9 mouse cellular contexts compared by ENCODE assay signal in the genomic region with DNA sequence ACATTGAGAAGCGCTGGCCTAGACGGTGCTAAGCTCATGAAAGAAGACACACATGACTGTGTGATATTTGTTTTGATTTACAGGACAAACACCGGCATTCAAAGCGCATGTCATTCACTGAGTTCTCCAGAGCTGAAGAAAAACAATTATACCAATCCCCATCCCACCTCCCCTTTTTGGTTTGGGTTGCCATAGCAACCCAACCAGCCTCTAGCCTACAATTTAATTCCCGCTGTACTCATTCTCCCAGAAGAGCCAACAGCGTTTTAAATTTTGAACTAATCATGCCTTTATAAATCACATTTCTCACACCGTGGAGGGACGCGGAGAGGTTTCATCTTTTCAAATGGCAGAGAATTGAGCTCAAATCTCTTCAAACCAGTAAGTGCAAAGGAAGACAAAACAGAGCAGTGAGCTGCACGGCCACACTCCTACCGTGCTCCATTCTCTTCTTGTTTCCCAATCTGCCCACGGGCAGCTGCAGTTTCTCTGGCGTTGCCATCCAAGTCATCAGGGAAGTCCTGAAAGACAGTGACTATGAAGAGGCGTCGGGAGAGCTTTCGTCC. TPM values are rescaled to one million over a fixed set of nuclear protein-coding genes. Genes with fewer than 3 reads are reported as not detected.
A peak's percentile ranks its signal among the peaks of the same experiment; 100 is the strongest.
DNase-seq lines count a peak whose midpoint lies in the region; TF ChIP-seq lines count a peak whose summit lies in the region.
"Had no signal": no experiment of that assay in that cellular context is flagged by ENCODE, and none has a peak within 500 bp of the region (broad histone marks: within the 10 kb centered on the region; RNA-seq: fewer than 3 reads in every experiment).

No protein-coding gene starts in this region.

- peak; percentile 26 to 42 for DNase-seq in cerebellum, postnatal 14 days
- DNase-seq in cerebellum, postnatal 36 days: no peak
- peak; percentile 18 to 34 for DNase-seq in frontal cortex, postnatal 36 days (ENCODE audit: low spot score in 2 of 2)
- DNase-seq in left cerebral cortex, postnatal 36 days (ENCODE audit: low spot score in 2 of 2): peak; percentile 15 to 23
- DNase-seq in retina, postnatal 7 days (ENCODE audit: low read depth, low spot score): peak; percentile 23
- DNase-seq in kidney, adult 2 months: no peak
- no peak for DNase-seq in spleen, adult 18-20 months
- no peak for DNase-seq in kidney, postnatal 25 days

- intact Hi-C loops in left cerebral cortex, postnatal 36 days (cut with DNase I): no loop called here

- TF ChIP-seq CTCF in kidney, adult 2 months (conservative IDR thresholded peaks at IDR 0.05; ENCODE audit: insufficient read depth, insufficient read length, low read depth, low read length): no peak

- 71% methylated on average over 16 of the region's 16 CpGs for WGBS in kidney, adult 2 months

- TF ChIP-seq POLR2A in kidney, adult 2 months (IDR thresholded peaks at IDR 0.05; ENCODE audit: low read depth, low read length): no peak

- no peaks in the 10 kb centered on the region for H3K36me3 ChIP-seq in kidney, adult 2 months (ENCODE audit: control insufficient read depth, insufficient read depth, low read length)
- H3K36me3 ChIP-seq: limb, embryonic 15.5 days had no signal

- no peaks in the 10 kb centered on the region for H3K27me3 ChIP-seq in kidney, adult 2 months (replicated peaks; ENCODE audit: control insufficient read depth, insufficient read depth, low read length)
- H3K27me3 ChIP-seq: limb, embryonic 15.5 days had no signal

- no peak overlapping the region for H3K4me3 ChIP-seq in kidney, adult 2 months (ENCODE audit: insufficient read depth, low read depth, low read length)
- H3K4me3 ChIP-seq: limb, embryonic 15.5 days had no signal

- no peaks in the 10 kb centered on the region; the same call in 1 of the 2 replicates for H3K4me1 ChIP-seq in kidney, adult 2 months (ENCODE audit: control insufficient read depth, insufficient read depth, low read length)
- H3K4me1 ChIP-seq: limb, embryonic 15.5 days had no signal

- no peak overlapping the region for H3K27ac ChIP-seq in kidney, adult 2 months (ENCODE audit: insufficient read depth, low read depth, low read length)
- H3K27ac ChIP-seq: limb, embryonic 15.5 days had no signal

RNA-seq across cellular contexts. Expression of a gene that starts 6.5 kb away (rescaled TPM):
- total RNA-seq in left cerebral cortex, postnatal 36 days (2021): 1 to 10 TPM; 1.0 to 1.4 TPM
- 0.14 and 0.15 TPM in 2 replicates for polyA plus RNA-seq in kidney, adult 2 months (2012; rRNA removed)

RNA-seq across cellular contexts. Expression of a gene that starts 18.8 kb away (rescaled TPM):
- 10 to 100 TPM; 37.5 to 41.3 TPM for total RNA-seq in left cerebral cortex, postnatal 36 days (2021)
- 4.5 and 5.0 TPM in 2 replicates for polyA plus RNA-seq in kidney, adult 2 months (2012; rRNA removed)

RNA-seq across cellular contexts. Expression of a gene that starts 35.9 kb away (rescaled TPM):
- 1 to 10 TPM; 4.1 to 4.8 TPM for total RNA-seq in left cerebral cortex, postnatal 36 days (2021)
- polyA plus RNA-seq in kidney, adult 2 months (2012; rRNA removed): 15.3 and 15.4 TPM in 2 replicates

RNA-seq across cellular contexts. Expression of a gene that starts 36.2 kb away (rescaled TPM):
- 10 to 100 TPM; 48.2 to 51.7 TPM for total RNA-seq in left cerebral cortex, postnatal 36 days (2021)
- 4.7 and 5.0 TPM in 2 replicates for polyA plus RNA-seq in kidney, adult 2 months (2012; rRNA removed)

RNA-seq across cellular contexts. Expression of a gene that starts 47.6 kb away (rescaled TPM):
- total RNA-seq in left cerebral cortex, postnatal 36 days (2021): 1 to 10 TPM; 5.1 to 5.5 TPM
- polyA plus RNA-seq in kidney, adult 2 months (2012; rRNA removed): 3.2 and 4.7 TPM in 2 replicates

Comparison
In these comparisons a context has a peak if more than half of its experiments do, and no peak if none do; other contexts are left out.
1. DNase-seq: peak in cerebellum, postnatal 14 days (2 of 2), frontal cortex, postnatal 36 days (2 of 2), left cerebral cortex, postnatal 36 days (2 of 2) and retina, postnatal 7 days (single experiment); none in cerebellum, postnatal 36 days (0 of 2), kidney, adult 2 months (single experiment), spleen, adult 18-20 months (0 of 2) and kidney, postnatal 25 days (0 of 2).